Mouse (Mus musculus) heart, embryonic 10.5 days (tissue): ENCODE results near the gene Heatr9. TPM values are rescaled to one million over a fixed set of nuclear protein-coding genes. Genes with fewer than 3 reads are reported as not detected.

ENCODE experiments used
- polyA plus RNA-seq: library from polyadenylated mRNA; unstranded; fragments of >200 nt; fragmentation: Nextera tagmentation; extraction: Ambion mirVana; gene quantifications from 2 replicates; pipeline ENCODE4 v1.2.1, GENCODE M21; 2016

The Heatr9 gene
- polyA plus RNA-seq, 1 experiment from 2014 or later, result not detected

Other genes with a start within 250 kb of the Heatr9 start
- gene Slfn14, start 235.4 kb downstream of the Heatr9 start, polyA plus RNA-seq, result 0.58 and 0.79 TPM in 2 replicates
- gene Ap2b1, start 223.2 kb downstream of the Heatr9 start, polyA plus RNA-seq, result 48.2 and 55.0 TPM in 2 replicates
- gene Pex12, start 219.6 kb downstream of the Heatr9 start, polyA plus RNA-seq, result 9.6 and 11.9 TPM in 2 replicates
- gene Rasl10b, start 113.0 kb downstream of the Heatr9 start, polyA plus RNA-seq, result 8.1 and 11.4 TPM in 2 replicates
- 0.17 and 0.18 TPM in 2 replicates for gene Gas2l2, start 92.7 kb downstream of the Heatr9 start, polyA plus RNA-seq
- gene 1700020L24Rik, start 84.5 kb downstream of the Heatr9 start, polyA plus RNA-seq, result 1.5 and 1.9 TPM in 2 replicates
- gene Mmp28, start 59.1 kb downstream of the Heatr9 start, polyA plus RNA-seq, result 1.9 and 3.1 TPM in 2 replicates
- 8.0 and 8.6 TPM in 2 replicates for gene Taf15, start 49.1 kb downstream of the Heatr9 start, polyA plus RNA-seq
- gene Ccl5, start 8.3 kb upstream of the Heatr9 start, polyA plus RNA-seq, result not detected in 2 replicates
- gene Ccl9, start 56.5 kb upstream of the Heatr9 start, polyA plus RNA-seq, result 0.41 and 0.97 TPM in 2 replicates
- 0.64 and 2.5 TPM in 2 replicates for gene Ccl6, start 70.9 kb upstream of the Heatr9 start, polyA plus RNA-seq
- gene Rpl9-ps1, start 123.4 kb upstream of the Heatr9 start, polyA plus RNA-seq, result not detected in 2 replicates
- gene Ccl3, start 127.2 kb upstream of the Heatr9 start, polyA plus RNA-seq, result 0.53 TPM in 1 of 2 replicates, not detected in the other
- gene Ccl4, start 140.4 kb upstream of the Heatr9 start, polyA plus RNA-seq, result not detected in 2 replicates
- 0.49 TPM in 1 of 2 replicates, not detected in the other for gene Wfdc17, start 181.8 kb upstream of the Heatr9 start, polyA plus RNA-seq
- 0.92 TPM in 1 of 2 replicates, not detected in the other for gene Wfdc18, start 186.8 kb upstream of the Heatr9 start, polyA plus RNA-seq
- gene Wfdc21, start 224.8 kb upstream of the Heatr9 start, polyA plus RNA-seq, result not detected in 2 replicates
- gene Heatr6, start 231.5 kb upstream of the Heatr9 start, polyA plus RNA-seq, result 16.1 and 19.9 TPM in 2 replicates